Mouse (Mus musculus) megakaryocyte, embryonic 14.5 days (primary cell): Measurements from ENCODE around the gene Spata21.

ENCODE experiments used
- FLI1 ChIP-seq: IDR thresholded peaks from 2 replicates; pipeline ENCODE4 v1.6.1; 2012; ENCODE audit warnings: low read length, inconsistent platforms, mixed read lengths
- GATA1 ChIP-seq: IDR thresholded peaks from 3 replicates; pipeline ENCODE4 v1.6.1; 2012; ENCODE audit warnings: mixed read lengths, low read length, inconsistent platforms, borderline replicate concordance

DNA sequence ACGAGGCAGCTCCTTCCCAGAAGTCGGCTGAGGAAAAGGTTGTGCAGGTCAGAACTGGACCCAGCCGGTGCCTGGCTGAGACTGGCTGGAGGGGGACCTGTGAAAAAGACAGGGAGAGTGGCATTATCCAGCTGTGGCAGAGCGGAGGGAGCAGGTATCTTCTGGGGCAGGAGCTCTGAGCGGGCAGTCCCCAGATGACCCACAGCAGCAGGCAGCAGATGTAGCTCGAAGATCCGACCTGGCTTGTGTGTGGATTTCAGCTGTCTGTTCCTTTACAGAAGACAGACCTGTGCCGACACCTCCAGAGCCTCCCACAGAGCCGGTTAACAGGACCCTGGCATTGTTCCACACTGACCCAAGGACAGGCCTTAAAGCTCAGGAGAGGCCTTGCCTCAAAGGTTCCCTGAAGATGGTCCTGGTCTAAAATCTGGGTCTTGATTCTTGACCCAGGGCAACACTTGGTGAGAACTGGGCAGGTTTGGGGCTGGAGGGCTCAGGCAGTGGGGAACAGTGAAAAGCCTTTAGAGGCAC is 20.6 kb upstream of the Spata21 start:
- TF ChIP-seq GATA1 (no peak), FLI1 (no peak)
